Mouse (Mus musculus): ENCODE data around the gene Dnajc15.

GRCm38 (mm10) chr14:77771626-77772025 is 103.3 kb downstream of the Dnajc15 start:
- TF ChIP-seq CTCF (IDR thresholded peaks at IDR 0.05; ENCODE audit: low read depth, low read length) (no peak), POLR2A (IDR thresholded peaks at IDR 0.05; ENCODE audit: extremely low read depth, insufficient read depth, low read length) (no peak)

Measured in liver, adult 2 months (tissue).